Mouse (Mus musculus): ENCODE measurements around the gene Ahr. TPM values are rescaled to one million over a fixed set of nuclear protein-coding genes. Genes with fewer than 3 reads are reported as not detected.

Ahr gene
- polyA plus RNA-seq, 1 experiment: 2.4 TPM

DNA sequence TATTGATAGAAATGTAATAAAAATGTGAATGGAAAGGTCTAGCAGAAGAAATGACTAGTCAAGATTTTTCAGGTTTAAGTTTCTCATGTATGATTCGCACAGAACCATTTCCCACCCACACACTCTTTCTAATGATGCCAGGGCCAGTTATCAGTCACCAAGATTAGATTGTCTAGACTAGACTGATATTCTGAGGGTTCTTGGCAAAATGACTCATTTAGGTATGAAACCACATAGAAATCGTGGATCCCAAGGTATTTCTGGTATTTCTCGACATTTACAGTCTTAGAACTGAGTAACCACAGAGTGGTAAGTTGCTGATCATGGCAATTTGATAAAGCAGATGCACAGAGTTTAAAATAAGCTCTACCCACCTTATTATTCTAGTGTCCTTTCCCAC is 28.0 kb upstream of the Ahr start:
- Histone ChIP-seq H3K27me3 (ENCODE audit: control insufficient read depth, insufficient read depth, insufficient read length) (no peaks in the 10 kb centered on the region), H3ac (ENCODE audit: control insufficient read depth, insufficient read length) (no peak overlapping the region), H3K79me2 (ENCODE audit: control insufficient read depth, insufficient read depth) (no peaks in the 10 kb centered on the region), H3K36me3 (ENCODE audit: control insufficient read depth, insufficient read depth) (no peaks in the 10 kb centered on the region), H3K4me3 (no peak overlapping the region), H3K4me2 (ENCODE audit: low read depth) (no peak overlapping the region)
- no peak for TF ChIP-seq MYOD1 (IDR thresholded peaks at IDR 0.05; ENCODE audit: control insufficient read depth in 1 of 3, insufficient read length in 2 of 3, low read depth in 2 of 3)
- TF ChIP-seq MYOG (IDR thresholded peaks at IDR 0.05; ENCODE audit: control insufficient read depth in 1 of 3, insufficient read depth in 1 of 3, insufficient read length in 2 of 3, low read depth in 2 of 3): no peak
- no peak for TF ChIP-seq SRF (IDR thresholded peaks at IDR 0.05; ENCODE audit: control insufficient read depth, insufficient read length, low read depth)
- no peak for TF ChIP-seq E2F4 (IDR thresholded peaks at IDR 0.05; ENCODE audit: insufficient read depth)
- TF ChIP-seq CEBPB (IDR thresholded peaks at IDR 0.05; ENCODE audit: insufficient read depth, poor library complexity, severe bottlenecking): no peak
- TF ChIP-seq POLR2AphosphoS2 (IDR thresholded peaks at IDR 0.05; ENCODE audit: insufficient read length, low read depth): no peak
- TF ChIP-seq USF1 (IDR thresholded peaks at IDR 0.05; ENCODE audit: low read depth): no peak
- no peak for TF ChIP-seq TCF3 (IDR thresholded peaks at IDR 0.05; ENCODE audit: insufficient read length, low read depth)
- no peak for TF ChIP-seq TCF12 (IDR thresholded peaks at IDR 0.05; ENCODE audit: insufficient read depth, poor library complexity, severe bottlenecking)
- no peak for TF ChIP-seq REST (IDR thresholded peaks at IDR 0.05; ENCODE audit: insufficient read depth, insufficient read length)
- TF ChIP-seq MAX (IDR thresholded peaks at IDR 0.05; ENCODE audit: low read depth): no peak
- no peak for TF ChIP-seq POLR2A (IDR thresholded peaks at IDR 0.05; ENCODE audit: insufficient read length, low read depth)

DNA sequence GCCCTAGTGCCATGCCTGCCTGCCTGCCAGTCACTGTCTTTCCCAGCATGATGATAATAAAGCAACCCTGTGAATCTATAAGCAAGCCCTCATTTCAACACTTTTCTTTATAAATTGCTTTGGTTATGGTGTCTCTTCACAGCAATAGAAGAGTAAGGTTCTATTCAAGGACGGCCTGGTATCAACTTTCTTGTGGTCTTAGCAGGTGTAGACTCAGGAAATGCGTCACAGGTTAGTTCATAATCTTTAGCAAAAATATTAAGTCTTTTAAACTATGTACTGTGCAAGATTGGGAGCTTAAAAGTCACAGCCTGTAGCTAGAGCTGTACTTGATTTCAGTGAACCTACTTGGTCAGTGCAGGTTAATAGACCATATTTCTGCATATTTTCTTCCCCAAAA is 24.0 kb upstream of the Ahr start:
- Histone ChIP-seq H3K79me2 (ENCODE audit: control insufficient read depth, insufficient read depth) (no peaks in the 10 kb centered on the region), H3K4me3 (no peak overlapping the region), H3ac (ENCODE audit: control insufficient read depth, insufficient read length) (no peak overlapping the region), H3K36me3 (ENCODE audit: control insufficient read depth, insufficient read depth) (no peaks in the 10 kb centered on the region), H3K27me3 (ENCODE audit: control insufficient read depth, insufficient read depth, insufficient read length) (no peaks in the 10 kb centered on the region), H3K4me2 (ENCODE audit: low read depth) (no peak overlapping the region)
- TF ChIP-seq POLR2A (IDR thresholded peaks at IDR 0.05; ENCODE audit: insufficient read length, low read depth) (no peak), USF1 (IDR thresholded peaks at IDR 0.05; ENCODE audit: low read depth) (no peak), E2F4 (IDR thresholded peaks at IDR 0.05; ENCODE audit: insufficient read depth) (no peak), MYOD1 (IDR thresholded peaks at IDR 0.05; ENCODE audit: control insufficient read depth in 1 of 3, insufficient read length in 2 of 3, low read depth in 2 of 3) (no peak)

GRCm38 (mm10) chr12:35555925-35556324 is 21.1 kb upstream of the Ahr start:
- Histone ChIP-seq H3K79me2 (ENCODE audit: control insufficient read depth, insufficient read depth) (no peaks in the 10 kb centered on the region), H3K36me3 (ENCODE audit: control insufficient read depth, insufficient read depth) (no peaks in the 10 kb centered on the region), H3K27me3 (ENCODE audit: control insufficient read depth, insufficient read depth, insufficient read length) (no peaks in the 10 kb centered on the region), H3K4me3 (no peak overlapping the region), H3ac (ENCODE audit: control insufficient read depth, insufficient read length) (no peak overlapping the region), H3K4me2 (ENCODE audit: low read depth) (no peak overlapping the region)
- no peak for TF ChIP-seq MYOG (IDR thresholded peaks at IDR 0.05; ENCODE audit: control insufficient read depth in 1 of 3, insufficient read depth in 1 of 3, insufficient read length in 2 of 3, low read depth in 2 of 3)
- no peak for TF ChIP-seq REST (IDR thresholded peaks at IDR 0.05; ENCODE audit: insufficient read depth, insufficient read length)
- TF ChIP-seq USF1 (IDR thresholded peaks at IDR 0.05; ENCODE audit: low read depth): no peak
- TF ChIP-seq POLR2AphosphoS2 (IDR thresholded peaks at IDR 0.05; ENCODE audit: insufficient read length, low read depth): no peak
- TF ChIP-seq MAX (IDR thresholded peaks at IDR 0.05; ENCODE audit: low read depth): no peak
- TF ChIP-seq CEBPB (IDR thresholded peaks at IDR 0.05; ENCODE audit: insufficient read depth, poor library complexity, severe bottlenecking): no peak
- TF ChIP-seq SRF (IDR thresholded peaks at IDR 0.05; ENCODE audit: control insufficient read depth, insufficient read length, low read depth): no peak
- TF ChIP-seq POLR2A (IDR thresholded peaks at IDR 0.05; ENCODE audit: insufficient read length, low read depth): no peak

DNA sequence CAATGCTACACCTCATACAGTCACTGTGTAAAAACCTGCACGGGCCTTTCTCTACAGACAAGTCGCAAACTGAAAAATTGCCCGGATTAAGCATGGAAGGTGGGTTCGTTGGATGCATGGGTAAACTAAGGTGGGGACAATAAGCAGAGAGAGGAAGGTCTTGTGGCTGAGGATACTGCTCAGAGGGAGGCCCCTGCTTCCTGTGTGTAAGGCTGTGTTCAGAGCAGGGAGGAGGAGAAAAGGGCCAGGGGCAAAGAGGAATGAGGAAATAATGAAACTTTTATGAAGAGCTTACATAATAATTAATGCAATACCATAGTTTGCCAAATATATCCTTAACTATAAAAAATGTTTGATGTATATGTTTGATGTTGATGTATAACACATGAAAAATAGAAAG is 19.5 kb upstream of the Ahr start:
- no peak for TF ChIP-seq E2F4 (IDR thresholded peaks at IDR 0.05; ENCODE audit: insufficient read depth)
- no peak for TF ChIP-seq MYOD1 (IDR thresholded peaks at IDR 0.05; ENCODE audit: control insufficient read depth in 1 of 3, insufficient read length in 2 of 3, low read depth in 2 of 3)
- TF ChIP-seq TCF12 (IDR thresholded peaks at IDR 0.05; ENCODE audit: insufficient read depth, poor library complexity, severe bottlenecking): no peak
- TF ChIP-seq MAX (IDR thresholded peaks at IDR 0.05; ENCODE audit: low read depth): no peak
- no peak for TF ChIP-seq SRF (IDR thresholded peaks at IDR 0.05; ENCODE audit: control insufficient read depth, insufficient read length, low read depth)
- TF ChIP-seq POLR2AphosphoS2 (IDR thresholded peaks at IDR 0.05; ENCODE audit: insufficient read length, low read depth): no peak
- no peak for TF ChIP-seq USF1 (IDR thresholded peaks at IDR 0.05; ENCODE audit: low read depth)
- TF ChIP-seq POLR2A (IDR thresholded peaks at IDR 0.05; ENCODE audit: insufficient read length, low read depth): no peak
- TF ChIP-seq MYOG (IDR thresholded peaks at IDR 0.05; ENCODE audit: control insufficient read depth in 1 of 3, insufficient read depth in 1 of 3, insufficient read length in 2 of 3, low read depth in 2 of 3): no peak
- no peak for TF ChIP-seq TCF3 (IDR thresholded peaks at IDR 0.05; ENCODE audit: insufficient read length, low read depth)
- no peak for TF ChIP-seq CEBPB (IDR thresholded peaks at IDR 0.05; ENCODE audit: insufficient read depth, poor library complexity, severe bottlenecking)
- no peak overlapping the region for H3K4me3 ChIP-seq
- no peaks in the 10 kb centered on the region for H3K27me3 ChIP-seq (ENCODE audit: control insufficient read depth, insufficient read depth, insufficient read length)

GRCm38 (mm10) chr12:35553174-35553573 is 18.3 kb upstream of the Ahr start:
- Histone ChIP-seq H3K36me3 (ENCODE audit: control insufficient read depth, insufficient read depth) (no peaks in the 10 kb centered on the region), H3K27me3 (ENCODE audit: control insufficient read depth, insufficient read depth, insufficient read length) (no peaks in the 10 kb centered on the region), H3K4me2 (ENCODE audit: low read depth) (peak overlapping the region; percentile 45), H3ac (ENCODE audit: control insufficient read depth, insufficient read length) (no peak overlapping the region), H3K4me3 (no peak overlapping the region), H3K79me2 (ENCODE audit: control insufficient read depth, insufficient read depth) (no peaks in the 10 kb centered on the region)
- TF ChIP-seq CEBPB (IDR thresholded peaks at IDR 0.05; ENCODE audit: insufficient read depth, poor library complexity, severe bottlenecking) (no peak), TCF3 (IDR thresholded peaks at IDR 0.05; ENCODE audit: insufficient read length, low read depth) (no peak), POLR2A (IDR thresholded peaks at IDR 0.05; ENCODE audit: insufficient read length, low read depth) (no peak), MAX (IDR thresholded peaks at IDR 0.05; ENCODE audit: low read depth) (no peak), REST (IDR thresholded peaks at IDR 0.05; ENCODE audit: insufficient read depth, insufficient read length) (no peak), USF1 (IDR thresholded peaks at IDR 0.05; ENCODE audit: low read depth) (no peak), MYOD1 (IDR thresholded peaks at IDR 0.05; ENCODE audit: control insufficient read depth in 1 of 3, insufficient read length in 2 of 3, low read depth in 2 of 3) (no peak), E2F4 (IDR thresholded peaks at IDR 0.05; ENCODE audit: insufficient read depth) (no peak), POLR2AphosphoS2 (IDR thresholded peaks at IDR 0.05; ENCODE audit: insufficient read length, low read depth) (no peak), TCF12 (IDR thresholded peaks at IDR 0.05; ENCODE audit: insufficient read depth, poor library complexity, severe bottlenecking) (no peak), SRF (IDR thresholded peaks at IDR 0.05; ENCODE audit: control insufficient read depth, insufficient read length, low read depth) (no peak), MYOG (IDR thresholded peaks at IDR 0.05; ENCODE audit: control insufficient read depth in 1 of 3, insufficient read depth in 1 of 3, insufficient read length in 2 of 3, low read depth in 2 of 3) (no peak)

More for the DNA sequence above, 19.5 kb upstream of the Ahr start:
- no peaks in the 10 kb centered on the region for H3K36me3 ChIP-seq (ENCODE audit: control insufficient read depth, insufficient read depth)
- H3ac ChIP-seq (ENCODE audit: control insufficient read depth, insufficient read length): no peak overlapping the region
- no peaks in the 10 kb centered on the region for H3K79me2 ChIP-seq (ENCODE audit: control insufficient read depth, insufficient read depth)
- H3K4me2 ChIP-seq (ENCODE audit: low read depth): no peak overlapping the region
